Mouse (Mus musculus): ENCODE measurements around the gene Rnf220. TPM values are rescaled to one million over a fixed set of nuclear protein-coding genes. Genes with fewer than 3 reads are reported as not detected.

Rnf220 gene
- polyA plus RNA-seq, 1 experiment: 112 TPM

DNA sequence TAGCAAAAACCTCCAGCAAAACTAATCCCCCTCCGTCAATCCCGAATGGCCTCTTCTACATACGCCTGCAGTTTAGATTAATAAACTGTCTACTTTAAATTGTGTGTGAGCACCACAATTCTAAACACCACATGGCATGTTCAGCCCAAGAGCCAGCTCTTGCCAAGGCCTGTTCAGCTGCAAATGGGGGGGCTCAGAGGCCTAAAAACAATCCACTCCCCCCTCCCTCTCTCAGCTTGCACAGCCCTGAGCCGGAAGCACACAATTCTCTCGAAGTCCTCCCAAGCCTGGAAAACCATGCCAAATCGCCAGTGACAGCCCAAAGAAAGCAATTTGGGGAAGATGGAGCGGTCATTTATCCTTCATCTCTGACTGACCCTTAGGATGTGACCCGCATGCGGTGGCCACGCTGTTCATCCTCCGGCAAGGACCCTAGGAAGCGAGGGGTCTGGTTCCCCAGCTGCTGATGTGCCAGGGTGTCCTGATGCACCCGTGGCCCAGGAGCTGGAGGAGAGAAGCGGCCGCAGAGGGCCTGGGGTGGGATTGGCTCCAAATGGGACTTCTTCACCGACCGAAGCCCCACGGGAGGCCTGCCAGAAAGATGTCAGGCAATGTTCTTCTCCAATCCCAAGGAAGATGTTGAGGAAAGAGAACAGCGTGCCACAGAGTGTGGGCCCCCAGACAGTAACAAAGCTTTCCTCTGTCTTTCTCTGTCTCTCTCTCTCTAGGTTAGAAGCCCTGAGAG, 199.8 kb downstream of the Rnf220 start:
- TF ChIP-seq GATA1 (IDR thresholded peaks at IDR 0.05; ENCODE audit: low read length): no peak

DNA sequence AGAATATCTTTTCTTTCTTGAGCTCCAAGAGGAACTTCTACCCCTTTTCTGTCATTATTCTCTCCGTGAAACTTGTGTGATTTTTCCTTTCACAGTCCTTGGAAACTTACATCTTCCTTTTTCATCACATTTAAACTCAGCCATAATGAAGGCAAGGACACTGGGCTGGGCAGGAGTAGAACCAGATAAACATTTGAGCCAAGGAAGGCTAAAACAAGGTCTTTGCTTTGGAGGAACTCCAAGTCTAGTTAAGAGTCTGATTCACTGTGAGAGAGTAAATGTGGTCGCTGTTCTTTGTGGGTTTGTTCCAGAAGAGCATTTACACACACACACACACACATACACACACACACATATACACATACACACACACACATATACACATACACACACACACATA, 205.2 kb downstream of the Rnf220 start:
- TF ChIP-seq GATA1 (IDR thresholded peaks at IDR 0.05; ENCODE audit: low read length): no peak

DNA sequence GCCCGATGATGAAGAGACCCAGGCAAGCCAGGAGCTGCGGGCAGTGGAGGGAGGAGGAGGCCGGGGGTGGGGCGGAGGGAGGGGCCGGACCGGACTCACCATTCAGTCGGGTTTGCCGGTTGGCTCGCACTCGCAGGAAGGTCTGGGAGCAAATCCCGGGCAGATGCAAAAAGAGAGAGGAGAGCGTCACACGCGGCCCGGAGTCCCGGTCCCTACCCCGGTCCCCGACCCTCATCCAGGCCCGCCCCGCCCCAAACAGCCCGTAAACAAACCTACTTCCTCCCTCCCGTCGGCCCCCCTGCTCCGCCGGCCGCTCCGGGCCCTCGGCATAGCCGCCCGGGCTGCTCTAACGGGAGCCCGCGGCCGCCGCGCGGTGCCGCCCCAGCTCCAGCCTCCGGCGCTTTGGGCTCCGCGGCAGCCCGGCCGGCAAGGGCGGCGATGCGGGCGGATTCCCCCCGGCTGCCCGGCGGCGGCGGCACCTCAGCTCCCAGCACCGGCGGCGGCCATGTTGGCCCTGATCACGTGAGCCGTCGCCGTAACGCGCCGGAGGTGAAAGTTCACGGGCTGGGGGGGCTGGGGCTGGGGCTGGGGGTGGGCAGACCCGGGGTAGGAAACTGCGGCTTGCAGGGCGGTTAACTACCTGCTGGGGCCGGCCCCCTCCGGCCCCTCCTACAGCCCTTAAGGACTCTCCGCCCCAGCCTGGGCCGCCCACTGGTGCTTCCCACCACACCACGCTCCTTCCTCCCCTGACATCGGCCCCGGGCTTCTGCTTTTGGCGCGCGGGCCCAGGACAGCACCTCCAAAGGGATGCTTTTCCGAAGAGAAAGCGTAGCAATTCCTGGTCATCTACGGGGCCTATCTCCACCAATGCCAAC, 207.7 kb downstream of the Rnf220 start:
- TF ChIP-seq GATA1 (IDR thresholded peaks at IDR 0.05; ENCODE audit: low read length): no peak

DNA sequence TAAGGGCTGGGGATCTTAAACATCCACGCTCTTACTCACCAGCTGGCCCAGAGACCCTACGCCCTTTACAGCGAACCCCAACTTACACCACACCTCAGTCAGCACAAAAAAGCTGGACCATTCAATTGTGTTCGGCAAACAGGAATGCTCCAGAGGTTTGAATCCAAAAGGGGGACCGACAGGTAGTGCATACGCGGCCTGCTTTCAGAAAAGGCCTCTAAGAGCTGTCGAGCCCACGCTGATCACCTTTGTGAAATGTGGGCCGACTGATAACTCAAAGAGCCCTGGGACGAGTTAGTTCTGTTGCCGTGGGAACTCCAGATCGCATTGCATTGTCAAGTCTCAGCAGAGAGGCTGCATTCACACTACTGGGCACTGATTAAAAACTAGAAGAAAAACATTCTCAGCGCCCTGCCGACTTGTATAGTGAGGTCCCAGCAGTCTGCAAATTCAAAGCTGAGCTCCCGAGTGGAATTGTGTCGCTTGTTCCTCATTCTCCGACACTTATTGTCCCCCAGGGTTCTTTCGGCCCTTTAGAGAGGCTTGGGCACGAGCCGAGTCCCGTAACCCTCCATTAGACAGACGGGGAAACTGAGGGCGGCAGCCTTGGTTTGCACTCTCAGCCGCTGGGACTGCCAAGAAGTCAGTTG, 208.4 kb downstream of the Rnf220 start:
- no peak for TF ChIP-seq GATA1 (IDR thresholded peaks at IDR 0.05; ENCODE audit: low read length)

DNA sequence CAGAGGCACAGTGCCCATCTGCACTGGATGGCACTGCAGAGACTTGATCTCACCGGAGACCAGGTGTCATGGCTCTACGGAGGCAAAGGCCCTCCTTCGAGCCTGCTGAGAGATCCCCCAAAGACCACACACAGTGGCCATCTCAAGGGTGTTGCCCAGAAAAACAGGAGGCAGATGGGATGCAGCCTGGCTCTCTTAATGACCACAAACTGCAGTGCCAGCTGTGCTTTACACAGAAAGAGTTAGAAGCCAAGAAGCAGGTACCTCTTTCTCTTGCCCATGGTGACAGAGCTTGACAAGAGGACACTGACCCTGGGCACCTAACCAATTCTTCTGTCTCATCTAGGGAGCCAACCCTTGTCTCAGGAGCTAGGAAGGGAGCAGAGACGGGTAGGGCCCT, 212.5 kb downstream of the Rnf220 start:
- no peak for TF ChIP-seq GATA1 (IDR thresholded peaks at IDR 0.05; ENCODE audit: low read length)

DNA sequence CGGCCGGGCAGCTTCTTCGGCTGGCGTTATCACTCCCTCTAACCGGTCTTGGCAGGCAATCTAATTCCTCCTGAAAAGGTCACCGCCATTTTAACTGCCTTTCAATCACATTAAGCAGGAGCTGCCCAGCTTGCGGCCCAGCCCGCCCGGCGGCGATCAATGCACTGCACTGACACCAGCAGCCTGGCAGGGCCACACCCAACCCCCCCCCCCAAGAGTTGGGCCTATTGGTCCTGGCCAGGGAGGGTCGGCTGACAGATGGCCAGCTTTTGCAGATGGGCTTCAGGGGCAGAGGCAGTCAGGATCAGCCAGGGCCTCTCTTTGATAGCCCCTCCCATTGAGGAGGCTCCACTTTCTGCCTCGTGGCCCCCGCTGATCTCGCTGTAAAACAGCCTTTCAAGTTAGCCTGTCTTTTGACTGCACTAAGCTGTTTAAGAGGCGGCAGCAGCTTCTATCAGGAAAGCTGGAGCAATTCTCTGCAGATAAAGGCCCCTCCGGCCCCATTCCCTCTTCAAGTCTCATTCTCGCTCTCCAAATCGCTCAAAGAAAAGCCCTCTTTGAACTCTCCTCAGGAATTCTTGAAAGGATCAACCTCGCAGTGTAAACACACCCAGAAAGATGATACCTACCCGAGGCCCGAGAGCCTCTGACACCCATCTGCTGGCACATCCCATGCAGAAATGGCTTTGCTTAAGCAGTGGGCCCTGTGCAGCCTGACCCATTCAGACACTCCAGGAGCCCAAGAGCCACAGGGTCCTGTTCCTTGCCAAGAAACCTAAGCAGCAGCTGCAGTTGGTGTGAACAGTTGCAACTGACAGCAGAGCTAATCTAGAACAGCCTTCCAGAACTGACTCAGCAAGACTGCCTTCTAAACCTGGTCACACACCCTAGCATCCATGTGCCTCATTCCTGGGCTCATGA, 213.3 kb downstream of the Rnf220 start:
- no peak for TF ChIP-seq GATA1 (IDR thresholded peaks at IDR 0.05; ENCODE audit: low read length)

DNA sequence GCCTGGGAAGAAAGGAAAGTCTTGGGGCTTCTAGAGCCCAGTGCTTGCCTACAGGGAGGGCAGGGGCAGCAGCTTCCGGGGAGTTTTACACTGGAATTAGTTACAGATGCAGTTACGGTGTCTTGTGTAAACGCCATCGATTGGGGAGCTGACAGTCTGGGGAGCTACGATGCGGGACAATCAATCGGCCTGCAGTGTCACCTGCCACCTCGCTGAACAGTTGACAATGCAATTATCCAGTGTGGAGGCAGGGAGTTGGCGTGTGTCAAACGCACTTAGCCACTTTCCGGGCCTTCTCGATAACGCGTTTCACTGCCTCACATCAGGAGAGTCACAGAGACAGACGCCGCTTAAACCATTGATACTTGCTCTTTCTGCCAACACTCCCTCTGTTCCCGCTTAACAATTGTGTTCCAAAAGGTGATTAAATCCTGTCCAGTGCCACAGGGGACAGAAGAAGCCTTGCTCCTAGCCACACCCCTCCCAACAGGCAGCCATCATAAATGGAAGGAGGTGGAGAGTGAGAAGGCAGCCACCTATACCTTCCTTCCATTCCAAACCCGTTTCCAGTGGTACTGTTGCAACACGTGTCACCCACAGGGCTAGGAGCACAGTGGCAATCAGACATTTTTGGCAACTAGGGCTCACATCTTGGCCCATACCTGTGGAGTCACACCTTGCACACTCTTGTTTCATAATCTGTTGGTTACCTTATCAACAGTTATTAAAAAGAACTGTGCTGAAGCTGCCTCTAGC, 215.6 kb downstream of the Rnf220 start:
- TF ChIP-seq GATA1 (IDR thresholded peaks at IDR 0.05; ENCODE audit: low read length): no peak

DNA sequence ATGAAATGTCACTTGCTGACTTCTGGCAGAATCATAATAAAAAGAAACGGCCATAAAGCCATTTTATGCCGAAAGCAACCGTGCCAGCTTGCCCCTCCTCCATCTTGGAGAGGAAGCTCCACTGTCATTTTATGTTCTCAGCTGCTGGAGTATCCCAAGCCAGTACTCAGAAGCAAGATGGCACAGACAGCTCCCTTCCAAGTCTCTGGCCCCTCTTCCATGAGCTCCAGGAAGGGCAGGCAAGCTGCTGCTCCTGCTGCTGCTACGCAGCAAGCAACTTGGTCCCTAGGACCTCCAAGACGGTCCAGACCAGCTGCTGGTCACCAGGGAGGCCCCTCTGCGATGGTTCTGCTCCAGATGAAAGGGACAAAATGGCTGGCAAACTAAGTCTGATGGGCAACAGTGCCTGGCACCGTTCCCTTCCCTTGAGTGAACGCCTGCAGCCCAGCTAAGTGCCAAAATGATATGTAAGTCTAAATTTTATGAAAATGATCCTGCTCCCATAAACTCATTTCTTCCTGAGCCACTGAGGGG, 216.4 kb downstream of the Rnf220 start:
- TF ChIP-seq GATA1 (IDR thresholded peaks at IDR 0.05; ENCODE audit: low read length): no peak

DNA sequence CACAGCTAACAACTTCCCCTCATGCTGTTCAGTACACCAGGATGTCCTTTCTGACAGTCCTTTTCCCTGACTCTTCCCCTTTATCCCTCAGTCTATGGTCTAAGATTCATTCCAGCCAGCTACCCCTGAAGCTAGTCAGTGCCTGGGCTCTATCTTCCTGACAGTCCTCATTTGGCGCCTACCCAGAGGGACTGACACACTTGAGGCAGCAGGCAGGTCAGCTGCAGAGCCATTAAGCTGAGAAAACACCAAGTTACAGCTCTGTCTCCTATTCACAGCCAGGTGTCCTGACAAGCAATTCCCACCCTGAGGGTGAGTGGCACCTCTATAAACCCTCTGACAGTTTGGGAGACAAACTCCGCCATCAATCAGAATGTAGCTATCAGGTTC, 217.6 kb downstream of the Rnf220 start:
- no peak for TF ChIP-seq GATA1 (IDR thresholded peaks at IDR 0.05; ENCODE audit: low read length)

DNA sequence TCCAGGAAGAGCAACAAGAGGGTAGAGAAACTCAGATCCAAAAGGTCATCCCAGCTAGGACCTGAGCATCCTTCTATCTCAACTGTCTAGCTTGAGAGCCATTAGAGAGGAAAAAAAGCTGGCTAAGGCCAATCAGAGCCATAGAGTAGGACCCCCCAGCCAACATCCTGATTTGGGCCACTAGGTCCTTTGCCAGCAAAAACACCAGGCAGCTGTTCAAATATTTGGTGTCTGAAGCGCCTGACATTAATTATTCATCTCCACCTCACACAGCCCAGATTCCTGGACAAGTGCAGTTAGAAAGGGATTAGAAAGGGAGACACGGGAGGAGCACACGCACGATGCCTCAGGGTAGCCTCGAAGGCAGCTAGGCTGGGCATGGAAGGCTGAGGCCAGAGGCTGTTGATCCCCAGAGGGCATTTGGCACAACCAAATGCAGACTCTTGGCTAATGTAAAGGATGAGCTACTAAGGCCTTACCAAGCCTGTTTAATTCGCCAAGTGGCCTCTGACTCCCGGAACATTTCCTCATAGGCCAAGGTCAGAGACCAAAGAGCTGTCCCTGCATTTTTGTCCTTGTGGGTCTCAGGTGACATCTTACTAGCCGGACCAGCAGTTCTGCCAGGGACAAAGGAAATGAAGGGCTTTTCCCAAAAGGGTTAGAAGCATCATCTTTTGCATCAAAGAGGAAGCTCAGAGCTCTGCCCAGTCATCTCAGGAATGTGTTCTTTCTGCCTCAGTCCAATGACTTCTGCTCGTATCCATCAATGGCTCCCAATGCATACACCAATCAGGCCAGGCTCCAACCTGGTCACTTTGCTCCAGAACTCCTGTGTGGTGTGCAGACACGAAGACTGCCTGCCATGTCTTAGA, 218.2 kb downstream of the Rnf220 start:
- TF ChIP-seq GATA1 (IDR thresholded peaks at IDR 0.05; ENCODE audit: low read length): no peak

DNA sequence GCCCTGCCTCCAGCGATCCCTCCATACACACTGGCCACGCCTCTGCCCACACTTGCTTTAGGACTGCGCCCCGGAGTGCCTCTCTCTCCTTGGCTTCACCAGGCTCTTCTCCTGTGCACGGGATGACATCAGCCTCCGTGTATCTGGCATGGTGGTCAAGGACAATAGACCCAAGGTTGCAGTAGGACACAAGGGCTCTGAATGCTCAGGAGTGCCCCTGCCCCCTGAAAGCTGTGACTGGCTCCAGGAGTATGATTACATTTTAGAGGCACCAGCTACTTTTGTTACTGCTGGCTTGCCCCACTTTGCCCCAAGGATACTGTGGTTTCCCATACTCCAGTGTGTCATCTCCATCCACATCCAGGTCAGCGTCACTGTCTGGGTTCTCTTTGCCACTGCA, 219.2 kb downstream of the Rnf220 start:
- TF ChIP-seq GATA1 (IDR thresholded peaks at IDR 0.05; ENCODE audit: low read length): no peak

DNA sequence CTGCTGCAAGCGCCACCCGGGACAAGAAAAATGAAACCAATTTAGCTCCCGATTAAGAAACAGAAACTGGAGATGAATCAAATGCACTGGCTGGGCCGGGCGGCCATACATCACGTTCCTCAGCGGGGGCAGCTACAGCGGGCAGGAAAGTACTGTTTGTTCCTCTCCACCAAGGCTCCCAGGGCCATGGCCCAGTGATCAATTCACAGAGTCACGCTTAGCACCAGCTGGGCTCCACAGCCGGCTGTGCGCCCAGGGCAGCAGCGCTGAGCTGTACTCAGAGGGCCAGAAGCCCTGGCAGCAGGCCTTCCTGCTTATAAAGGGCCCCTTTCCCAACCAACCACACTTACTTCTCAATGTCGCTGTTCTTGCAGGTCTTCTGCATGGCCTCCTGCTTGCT, 219.8 kb downstream of the Rnf220 start:
- no peak for TF ChIP-seq GATA1 (IDR thresholded peaks at IDR 0.05; ENCODE audit: low read length)

DNA sequence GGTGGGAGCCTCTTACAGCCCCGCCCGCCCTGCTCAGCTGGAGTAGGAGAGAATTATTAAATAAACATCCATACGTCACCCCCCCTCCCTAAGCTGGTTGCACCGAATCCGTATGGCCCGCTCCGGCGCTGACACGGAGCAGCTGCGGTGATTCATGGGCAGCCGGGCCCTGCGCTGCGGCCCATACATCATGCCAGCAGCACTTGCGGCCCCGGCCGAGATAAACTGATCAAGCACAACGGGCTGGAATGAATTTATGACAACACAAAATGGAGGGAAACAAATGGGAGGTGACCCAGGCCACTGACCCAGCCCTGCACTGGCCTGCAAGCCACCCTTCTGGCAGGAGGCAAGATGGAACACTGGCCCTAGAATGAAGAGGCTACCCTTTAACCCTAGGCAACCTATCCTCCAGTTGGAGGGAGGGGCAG, 220.6 kb downstream of the Rnf220 start:
- TF ChIP-seq GATA1 (IDR thresholded peaks at IDR 0.05; ENCODE audit: low read length): no peak
